In the genomic region with DNA sequence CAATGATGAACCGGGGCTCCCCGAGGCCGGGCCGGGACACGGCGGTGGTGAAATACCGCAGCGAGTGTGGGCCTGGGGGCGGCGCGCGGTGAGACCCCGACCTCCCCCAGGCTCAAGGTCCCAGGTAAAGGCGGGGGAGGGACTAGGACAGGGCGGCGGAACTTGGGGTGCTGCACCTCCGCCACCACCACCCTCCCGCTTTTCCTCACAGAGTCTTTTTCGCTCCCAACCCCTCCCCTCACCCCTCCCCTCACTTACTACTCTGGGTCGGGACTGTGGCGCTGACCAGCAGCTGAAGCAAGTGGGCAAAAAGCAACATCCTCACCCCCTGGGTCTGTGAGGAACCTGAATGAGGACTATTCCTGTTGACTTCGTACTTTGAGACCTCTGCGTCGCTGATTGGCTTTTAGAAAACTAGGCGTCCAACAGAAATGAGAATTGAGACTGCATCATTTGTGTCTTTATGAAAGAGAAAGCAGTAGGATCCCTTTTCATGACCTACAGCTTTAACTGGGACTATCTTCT, we compare ENCODE assay signal across 8 mouse cellular contexts. TPM values are rescaled to one million over a fixed set of nuclear protein-coding genes. Genes with fewer than 3 reads are reported as not detected.
DNase-seq lines count a peak whose midpoint lies in the region; ATAC-seq lines count a peak whose summit lies in the region.
"Not testable (repeated sequence)": the region's sequence is repeated elsewhere in the genome, so short reads cannot be mapped to it uniquely, and the experiment has no call there.

TSS of gene H2-T23 (minus strand) at position 505 of the 525 bp plus-strand sequence.

- H3K4me2 ChIP-seq in embryonic facial prominence, embryonic 12.5 days (replicated peaks), result peak within 1 kb of the TSS; percentile 93
- H3K4me2 ChIP-seq in intestine, embryonic 16.5 days (ENCODE audit: low read depth, low read length), result peak within 1 kb of the TSS; percentile 81
- H3K4me2 ChIP-seq in limb, embryonic 11.5 days (ENCODE audit: low read depth, severe bottlenecking), result peak within 1 kb of the TSS; percentile 67

- peak; percentile 56 for DNase-seq in ZHBTc4 (ENCODE audit: low read depth, low spot score)
- peak; percentile 84 for DNase-seq in heart, adult 8-10 months (ENCODE audit: low spot score)
- peak; percentile 59 for DNase-seq in limb, embryonic 11.5 days (ENCODE audit: low spot score)
- peak; percentile 29 for DNase-seq in right cerebral cortex, postnatal 25 days
- peak; percentile 41 for DNase-seq in urinary bladder, postnatal 25 days (ENCODE audit: low spot score)

- not testable (repeated sequence) for H3K9me3 ChIP-seq in embryonic facial prominence, embryonic 12.5 days; intestine, embryonic 16.5 days (ENCODE audit: control insufficient read depth, low read length); limb, embryonic 11.5 days (ENCODE audit: control insufficient read depth, low read length)

- ATAC-seq in embryonic facial prominence, embryonic 12.5 days (ENCODE audit: insufficient number of reproducible peaks, insufficient read depth, low FRiP score, low TSS enrichment), result not testable (repeated sequence)
- peak; percentile 70 for ATAC-seq in intestine, embryonic 16.5 days
- peak; percentile 41; the same call in 1 of the 2 replicates for ATAC-seq in limb, embryonic 11.5 days (ENCODE audit: insufficient number of reproducible peaks, low FRiP score, low TSS enrichment, low read depth)
- peak; percentile 71 for ATAC-seq in megakaryocyte progenitor cell, adult 5-6 weeks (replicated peaks; ENCODE audit: poor library complexity)

- peak within 1 kb of the TSS; percentile 49 for H3K4me3 ChIP-seq in embryonic facial prominence, embryonic 12.5 days
- peak within 1 kb of the TSS; percentile 59 for H3K4me3 ChIP-seq in intestine, embryonic 16.5 days (ENCODE audit: low read length)
- peak within 1 kb of the TSS; percentile 33 for H3K4me3 ChIP-seq in limb, embryonic 11.5 days (ENCODE audit: low read depth, low read length)

- not testable (repeated sequence) for H3K27ac ChIP-seq in embryonic facial prominence, embryonic 12.5 days; intestine, embryonic 16.5 days (ENCODE audit: low read length); limb, embryonic 11.5 days (replicated peaks; ENCODE audit: low read depth, low read length)

- peak within 1 kb of the TSS; percentile 66 for H3K9ac ChIP-seq in embryonic facial prominence, embryonic 12.5 days
- H3K9ac ChIP-seq in intestine, embryonic 16.5 days (ENCODE audit: low read depth, low read length), result peak within 1 kb of the TSS; percentile 65
- H3K9ac ChIP-seq in limb, embryonic 11.5 days (ENCODE audit: low read length), result peak within 1 kb of the TSS; percentile 17; the same call in 1 of the 2 replicates

- H3K36me3 ChIP-seq in embryonic facial prominence, embryonic 12.5 days; intestine, embryonic 16.5 days (ENCODE audit: control insufficient read depth, insufficient read depth, low read length); limb, embryonic 11.5 days (ENCODE audit: control insufficient read depth, insufficient read depth, low read length): not testable (repeated sequence)

- H3K27me3 ChIP-seq in embryonic facial prominence, embryonic 12.5 days; intestine, embryonic 16.5 days (replicated peaks; ENCODE audit: control insufficient read depth, insufficient read depth, low read length); limb, embryonic 11.5 days (ENCODE audit: control insufficient read depth, insufficient read depth, low read length): not testable (repeated sequence)

- WGBS in embryonic facial prominence, embryonic 12.5 days, result 0% methylated on average over 25 of the region's 25 CpGs
- 3% methylated on average over 25 of the region's 25 CpGs for WGBS in intestine, embryonic 16.5 days
- 2% methylated on average over 24 of the region's 25 CpGs for WGBS in limb, embryonic 11.5 days

- not testable (repeated sequence) for H3K4me1 ChIP-seq in embryonic facial prominence, embryonic 12.5 days; intestine, embryonic 16.5 days (ENCODE audit: control insufficient read depth, insufficient read depth, low read length); limb, embryonic 11.5 days (ENCODE audit: control insufficient read depth, insufficient read depth, low read length)

RNA-seq across cellular contexts. Expression of gene H2-T23, which starts in this region (rescaled TPM):
- 10.2 and 12.1 TPM in 2 replicates for polyA plus RNA-seq in embryonic facial prominence, embryonic 12.5 days (2016; fragmentation: Nextera tagmentation; extraction: Ambion mirVana)
- 10 to 100 TPM; 26.8 to 28.5 (median 27.9) TPM for total RNA-seq in heart, adult 8-10 months (2022)
- polyA plus RNA-seq in intestine, embryonic 16.5 days (2015; fragmentation: Nextera tagmentation; extraction: Ambion mirVana), result 17.7 and 19.4 TPM in 2 replicates
- 2.5 and 2.6 TPM in 2 replicates for polyA plus RNA-seq in limb, embryonic 11.5 days (2014; fragmentation: Nextera tagmentation; extraction: Ambion mirVana)
- total RNA-seq in megakaryocyte progenitor cell, adult 5-6 weeks (2015), result 57.1 and 77.2 TPM in 2 replicates
- total RNA-seq in megakaryocyte progenitor cell, adult 5-6 weeks (2017), result 65.6 and 67.5 TPM in 2 replicates

Comparison
In these comparisons a context has a peak if more than half of its experiments do, and no peak if none do; other contexts are left out.
1. DNase-seq: peak in every context shown above with its lines; median percentile 84 in heart, adult 8-10 months; 59 in limb, embryonic 11.5 days; 56 in ZHBTc4; 41 in urinary bladder, postnatal 25 days; 29 in right cerebral cortex, postnatal 25 days.